Mouse (Mus musculus): ENCODE results near the gene Gskip. TPM values are rescaled to one million over a fixed set of nuclear protein-coding genes. Genes with fewer than 3 reads are reported as not detected.

Gskip gene
- polyA plus RNA-seq, 1 experiment, result 31.7 TPM

DNA sequence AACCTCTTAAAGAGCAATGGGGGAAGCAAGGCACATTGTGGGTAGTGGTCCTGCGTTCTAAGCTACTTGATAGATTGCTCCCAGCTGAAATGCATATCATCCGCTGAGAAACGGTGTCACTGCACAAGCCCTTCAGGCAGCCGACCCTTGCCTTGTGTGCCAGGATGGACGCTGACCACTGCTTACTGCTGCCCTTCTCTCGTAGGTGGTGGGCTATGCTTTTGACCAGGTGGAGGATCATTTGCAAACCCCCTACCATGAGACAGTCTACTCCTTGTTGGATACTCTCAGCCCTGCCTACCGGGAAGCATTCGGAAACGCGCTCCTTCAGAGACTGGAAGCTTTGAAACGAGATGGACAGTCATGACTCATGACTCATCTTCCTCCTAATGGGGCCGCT is 15.8 kb downstream of the Gskip start:
- no peaks in the 10 kb centered on the region; the same call in 1 of the 2 replicates for H3K27me3 ChIP-seq (ENCODE audit: control insufficient read depth, insufficient read depth, low read length)
- H3K4me1 ChIP-seq (ENCODE audit: control insufficient read depth, insufficient read depth, low read length), result peaks cover 4% of the 10 kb centered on the region
- no peak overlapping the region for H3K27ac ChIP-seq (ENCODE audit: insufficient read depth, low read length)
- no peak for DNase-seq
- H3K4me3 ChIP-seq (replicated peaks; ENCODE audit: insufficient read depth, low read depth, low read length), result no peak overlapping the region
- 95% methylated on average over 12 of the region's 12 CpGs for WGBS
- TF ChIP-seq POLR2A (IDR thresholded peaks at IDR 0.05; ENCODE audit: borderline replicate concordance, insufficient read depth, low read length), result no peak
- TF ChIP-seq CTCF (IDR thresholded peaks at IDR 0.05; ENCODE audit: borderline replicate concordance, insufficient read depth, low read depth, low read length), result no peak

- no peak within 1 kb of the TSS for H3K27ac ChIP-seq (ENCODE audit: insufficient read depth, low read length)
- H3K4me1 ChIP-seq (ENCODE audit: control insufficient read depth, insufficient read depth, low read length), result no peaks in the 10 kb centered on the region
- DNase-seq, result no peak
- no peak within 1 kb of the TSS for H3K4me3 ChIP-seq (replicated peaks; ENCODE audit: insufficient read depth, low read depth, low read length)
- WGBS, result 19% methylated on average over 22 of the region's 22 CpGs
- TF ChIP-seq CTCF (IDR thresholded peaks at IDR 0.05; ENCODE audit: borderline replicate concordance, insufficient read depth, low read depth, low read length), result no peak
- TF ChIP-seq POLR2A (IDR thresholded peaks at IDR 0.05; ENCODE audit: borderline replicate concordance, insufficient read depth, low read length), result no peak
- H3K27me3 ChIP-seq (ENCODE audit: control insufficient read depth, insufficient read depth, low read length), result no peaks in the 10 kb centered on the region
These were observed 21.3 kb downstream of the Gskip start, which contains the start of gene Ak7 for GRCm38 (mm10) chr12:105705799-105706487. TSS of gene Ak7 (plus strand) at chr12:105705976.

DNA sequence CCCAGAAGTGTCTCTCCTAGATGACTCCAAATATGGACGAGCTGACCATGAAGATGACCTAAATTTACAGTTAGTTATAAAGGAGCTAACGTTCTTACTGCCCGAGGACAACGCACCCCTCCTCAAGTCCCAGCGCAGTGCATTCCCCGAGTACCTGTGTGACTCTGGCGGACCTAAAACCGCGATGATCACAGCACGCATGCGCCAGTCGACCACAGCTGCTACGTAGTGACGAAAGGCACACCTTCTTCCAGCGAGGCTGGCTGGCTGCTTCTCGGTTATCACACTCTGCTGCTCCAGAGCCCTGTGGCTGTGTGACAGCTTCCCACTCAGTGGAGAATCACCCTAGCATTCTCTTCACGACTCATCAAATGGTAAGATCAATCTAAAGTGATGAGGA is 34.0 kb downstream of the Gskip start:
- 62% methylated on average over 17 of the region's 17 CpGs for WGBS
- H3K4me3 ChIP-seq (replicated peaks; ENCODE audit: insufficient read depth, low read depth, low read length), result peak overlapping the region; percentile 39
- peak; percentile 60 to 61 for DNase-seq
- no peak overlapping the region for H3K27ac ChIP-seq (ENCODE audit: insufficient read depth, low read length)
- no peaks in the 10 kb centered on the region for H3K4me1 ChIP-seq (ENCODE audit: control insufficient read depth, insufficient read depth, low read length)
- H3K27me3 ChIP-seq (ENCODE audit: control insufficient read depth, insufficient read depth, low read length), result no peaks in the 10 kb centered on the region
- TF ChIP-seq POLR2A (IDR thresholded peaks at IDR 0.05; ENCODE audit: borderline replicate concordance, insufficient read depth, low read length) (no peak), CTCF (IDR thresholded peaks at IDR 0.05; ENCODE audit: borderline replicate concordance, insufficient read depth, low read depth, low read length) (no peak)

DNA sequence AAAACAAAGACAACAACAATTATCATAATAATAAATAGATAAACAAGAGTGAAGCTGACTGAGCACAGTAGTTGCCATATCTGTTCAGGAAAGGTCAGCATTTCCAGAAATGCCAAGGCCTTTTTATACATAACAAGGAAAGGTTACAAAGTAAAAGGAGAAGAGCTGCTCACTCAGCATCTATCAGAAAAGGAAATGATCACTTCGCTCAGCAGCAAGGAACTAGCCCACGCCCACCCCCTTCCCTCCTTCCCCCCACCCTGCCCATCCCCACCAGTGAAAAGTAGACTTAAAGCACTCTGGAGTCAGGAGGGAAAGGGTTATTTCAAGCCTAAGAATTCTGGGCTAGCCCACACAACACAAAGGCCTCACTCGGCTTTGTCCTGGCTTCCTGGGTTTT is 35.6 kb downstream of the Gskip start:
- DNase-seq, result no peak
- Histone ChIP-seq H3K27me3 (ENCODE audit: control insufficient read depth, insufficient read depth, low read length) (no peaks in the 10 kb centered on the region), H3K4me3 (replicated peaks; ENCODE audit: insufficient read depth, low read depth, low read length) (no peak overlapping the region), H3K27ac (ENCODE audit: insufficient read depth, low read length) (no peak overlapping the region), H3K4me1 (ENCODE audit: control insufficient read depth, insufficient read depth, low read length) (no peaks in the 10 kb centered on the region)
- TF ChIP-seq CTCF (IDR thresholded peaks at IDR 0.05; ENCODE audit: borderline replicate concordance, insufficient read depth, low read depth, low read length), result no peak
- no peak for TF ChIP-seq POLR2A (IDR thresholded peaks at IDR 0.05; ENCODE audit: borderline replicate concordance, insufficient read depth, low read length)
- WGBS, result 71% methylated on average over 3 of the region's 3 CpGs

- H3K27ac ChIP-seq (ENCODE audit: insufficient read depth, low read length), result no peak overlapping the region
These were observed 37.0 kb downstream of the Gskip start for GRCm38 (mm10) chr12:105721452-105722132.

DNA sequence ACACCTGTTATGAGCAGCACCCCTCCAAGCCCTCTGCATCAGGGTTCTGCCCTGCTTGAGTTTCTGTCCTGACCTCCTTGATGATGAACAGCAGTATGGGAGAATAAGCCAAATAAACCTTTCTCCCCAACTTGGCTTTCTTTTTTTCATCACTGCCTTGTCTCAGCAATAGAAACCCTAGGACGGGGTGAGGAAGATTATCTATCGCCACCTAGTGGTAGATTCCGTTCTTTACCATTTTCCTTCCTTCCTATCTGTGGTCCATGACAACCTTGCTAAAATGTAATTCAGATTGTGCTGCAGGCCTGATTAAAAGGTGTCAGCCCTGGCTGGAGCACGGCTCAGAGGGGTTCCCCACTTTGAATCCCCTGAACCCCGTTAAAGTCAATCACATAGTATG is 38.0 kb downstream of the Gskip start:
- DNase-seq, result peak; percentile 21 to 42
- Histone ChIP-seq H3K4me3 (replicated peaks; ENCODE audit: insufficient read depth, low read depth, low read length) (no peak overlapping the region), H3K4me1 (ENCODE audit: control insufficient read depth, insufficient read depth, low read length) (no peaks in the 10 kb centered on the region), H3K27me3 (ENCODE audit: control insufficient read depth, insufficient read depth, low read length) (no peaks in the 10 kb centered on the region), H3K27ac (ENCODE audit: insufficient read depth, low read length) (no peak overlapping the region)
- TF ChIP-seq POLR2A (IDR thresholded peaks at IDR 0.05; ENCODE audit: borderline replicate concordance, insufficient read depth, low read length), result no peak
- peak; percentile 58 for TF ChIP-seq CTCF (IDR thresholded peaks at IDR 0.05; ENCODE audit: borderline replicate concordance, insufficient read depth, low read depth, low read length)
- 1% methylated on average over 5 of the region's 5 CpGs for WGBS

More at GRCm38 (mm10) chr12:105721452-105722132, 37.0 kb downstream of the Gskip start:
- Histone ChIP-seq H3K4me3 (replicated peaks; ENCODE audit: insufficient read depth, low read depth, low read length) (no peak overlapping the region), H3K4me1 (ENCODE audit: control insufficient read depth, insufficient read depth, low read length) (no peaks in the 10 kb centered on the region), H3K27me3 (ENCODE audit: control insufficient read depth, insufficient read depth, low read length) (no peaks in the 10 kb centered on the region)
- TF ChIP-seq POLR2A (IDR thresholded peaks at IDR 0.05; ENCODE audit: borderline replicate concordance, insufficient read depth, low read length), result no peak
- TF ChIP-seq CTCF (IDR thresholded peaks at IDR 0.05; ENCODE audit: borderline replicate concordance, insufficient read depth, low read depth, low read length), result no peak
- DNase-seq, result no peak
- WGBS, result 36% methylated on average over 14 of the region's 14 CpGs

DNA sequence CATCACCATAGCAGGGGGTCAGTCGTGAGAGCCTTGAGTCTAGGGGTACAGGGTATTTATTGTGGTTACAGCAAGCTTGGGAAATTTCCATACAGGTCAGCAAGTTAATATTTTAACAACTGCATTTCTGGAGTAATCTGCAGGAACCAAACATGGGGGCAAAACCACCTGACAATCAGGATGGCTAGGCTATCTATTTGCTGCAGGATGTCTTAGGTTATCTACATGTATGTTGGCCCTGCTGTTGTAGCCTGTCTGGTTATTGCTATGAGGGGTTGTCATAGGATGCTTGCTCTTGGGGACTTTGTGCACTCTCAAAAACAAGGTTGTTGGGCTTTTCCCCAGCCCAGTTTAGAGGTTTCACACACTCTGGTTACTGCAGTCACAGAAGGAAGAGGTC is 40.0 kb downstream of the Gskip start:
- DNase-seq, result no peak
- 46% methylated on average over 1 of the region's 1 CpGs for WGBS
- H3K27ac ChIP-seq (ENCODE audit: insufficient read depth, low read length), result no peak overlapping the region
- no peaks in the 10 kb centered on the region for H3K4me1 ChIP-seq (ENCODE audit: control insufficient read depth, insufficient read depth, low read length)
- TF ChIP-seq POLR2A (IDR thresholded peaks at IDR 0.05; ENCODE audit: borderline replicate concordance, insufficient read depth, low read length) (no peak), CTCF (IDR thresholded peaks at IDR 0.05; ENCODE audit: borderline replicate concordance, insufficient read depth, low read depth, low read length) (no peak)
- H3K27me3 ChIP-seq (ENCODE audit: control insufficient read depth, insufficient read depth, low read length), result no peaks in the 10 kb centered on the region
- no peak overlapping the region for H3K4me3 ChIP-seq (replicated peaks; ENCODE audit: insufficient read depth, low read depth, low read length)

- no peak for DNase-seq
- no peak overlapping the region for H3K4me3 ChIP-seq (replicated peaks; ENCODE audit: insufficient read depth, low read depth, low read length)
- 78% methylated on average over 13 of the region's 13 CpGs for WGBS
- H3K4me1 ChIP-seq (ENCODE audit: control insufficient read depth, insufficient read depth, low read length), result no peaks in the 10 kb centered on the region
- no peak overlapping the region for H3K27ac ChIP-seq (ENCODE audit: insufficient read depth, low read length)
- H3K27me3 ChIP-seq (ENCODE audit: control insufficient read depth, insufficient read depth, low read length), result no peaks in the 10 kb centered on the region
- no peak for TF ChIP-seq POLR2A (IDR thresholded peaks at IDR 0.05; ENCODE audit: borderline replicate concordance, insufficient read depth, low read length)
- no peak for TF ChIP-seq CTCF (IDR thresholded peaks at IDR 0.05; ENCODE audit: borderline replicate concordance, insufficient read depth, low read depth, low read length)
These were observed 41.1 kb downstream of the Gskip start for GRCm38 (mm10) chr12:105725736-105726135.

Measured in cerebellum, adult 2 months (tissue).